Mouse (Mus musculus): Measurements from ENCODE around the gene Kyat1.
A peak's percentile ranks its signal among the peaks of the same experiment; 100 is the strongest.
"Not testable (repeated sequence)": the region's sequence is repeated elsewhere in the genome, so short reads cannot be mapped to it uniquely, and the experiment has no call there.

Kyat1 gene

GRCm38 (mm10) chr2:30173541-30174240 is 32.0 kb downstream of the Kyat1 start:
- peak in 1 of 2 experiments; percentile 51 for DNase-seq (ENCODE audit: low spot score in 2 of 2)

- DNase-seq (ENCODE audit: low spot score in 2 of 2): peak in 1 of 2 experiments; percentile 57
Measured at GRCm38 (mm10) chr2:30171997-30172382, 33.7 kb downstream of the Kyat1 start.

GRCm38 (mm10) chr2:30171371-30171996 is 34.2 kb downstream of the Kyat1 start, which contains the start of gene Endog:
Gene Endog, plus strand, starts transcription at chr2:30171493.
- peak; percentile 94 to 95 for DNase-seq (ENCODE audit: low spot score in 2 of 2)

GRCm38 (mm10) chr2:30166677-30167076 is 39.0 kb downstream of the Kyat1 start:
- DNase-seq (ENCODE audit: low spot score in 2 of 2): no peak

GRCm38 (mm10) chr2:30164340-30164932 is 41.2 kb downstream of the Kyat1 start:
- DNase-seq (ENCODE audit: low spot score in 2 of 2): no peak

GRCm38 (mm10) chr2:30161809-30162208 is 43.8 kb downstream of the Kyat1 start:
- peak in 1 of 2 experiments; percentile 61 for DNase-seq (ENCODE audit: low spot score in 2 of 2)

- not testable (repeated sequence) for DNase-seq (ENCODE audit: low spot score in 2 of 2)
Measured at GRCm38 (mm10) chr2:30159871-30160270, 45.8 kb downstream of the Kyat1 start.

GRCm38 (mm10) chr2:30152616-30153015 is 53.0 kb downstream of the Kyat1 start:
- DNase-seq (ENCODE audit: low spot score in 2 of 2): no peak

GRCm38 (mm10) chr2:30151840-30152239 is 53.8 kb downstream of the Kyat1 start:
- no peak for DNase-seq (ENCODE audit: low spot score in 2 of 2)

GRCm38 (mm10) chr2:30147466-30147865 is 58.2 kb downstream of the Kyat1 start:
- DNase-seq (ENCODE audit: low spot score in 2 of 2): no peak

GRCm38 (mm10) chr2:30144436-30144835 is 61.2 kb downstream of the Kyat1 start:
- DNase-seq (ENCODE audit: low spot score in 2 of 2): no peak

- not testable (repeated sequence) for DNase-seq (ENCODE audit: low spot score in 2 of 2)
Measured at GRCm38 (mm10) chr2:30140021-30140420, 65.6 kb downstream of the Kyat1 start.

GRCm38 (mm10) chr2:30136458-30136857 is 69.2 kb downstream of the Kyat1 start:
- DNase-seq (ENCODE audit: low spot score in 2 of 2): no peak
